Mouse (Mus musculus) stomach, postnatal 0 days (tissue): ENCODE results near the gene Grm6. TPM values are rescaled to one million over a fixed set of nuclear protein-coding genes. Genes with fewer than 3 reads are reported as not detected.
A peak's percentile ranks its signal among the peaks of the same experiment; 100 is the strongest.

Experiments
- ATAC-seq: fragments of 200-750 bp; cut with Nextera tagmentation; 2 replicates; pipeline ENCODE4 v1.8.0; 2017; ENCODE audit not compliant: low FRiP score, low TSS enrichment
- DNase-seq: peaks from one replicate; pipeline ENCODE4 v3.0.0-alpha.2; 2016; ENCODE audit warnings: low spot score
- H3K27ac ChIP-seq: fragments of 300-500 bp; sonication (generic); replicated peaks from 2 replicates; pipeline ENCODE4 v1.5.1; 2014; ENCODE audit warnings: mild to moderate bottlenecking, control low read depth
- H3K27me3 ChIP-seq: fragments of 300-500 bp; sonication (generic); 2 replicates; pipeline ENCODE4 v1.6.1; 2014; ENCODE audit warnings: low read length; ENCODE audit not compliant: control insufficient read depth, insufficient read depth
- H3K36me3 ChIP-seq: fragments of 300-500 bp; sonication (generic); 2 replicates; pipeline ENCODE4 v1.6.1; 2014; ENCODE audit warnings: low read length, mixed read lengths; ENCODE audit not compliant: control insufficient read depth, insufficient read depth
- H3K4me1 ChIP-seq: fragments of 300-500 bp; sonication (generic); replicated peaks from 2 replicates; pipeline ENCODE4 v1.6.1; 2014; ENCODE audit warnings: antibody characterized with exemption; ENCODE audit not compliant: control insufficient read depth, insufficient read depth
- H3K4me2 ChIP-seq: fragments of 300-500 bp; sonication (generic); replicated peaks from 2 replicates; pipeline ENCODE4 v1.6.1; 2014; ENCODE audit warnings: low read depth, mild to moderate bottlenecking, control low read depth, moderate library complexity
- H3K4me3 ChIP-seq: fragments of 300-500 bp; sonication (generic); 2 replicates; pipeline ENCODE4 v1.5.1; 2014; ENCODE audit warnings: low read depth, low read length, control low read depth
- H3K9ac ChIP-seq: fragments of 300-500 bp; sonication (generic); 2 replicates; pipeline ENCODE4 v1.6.1; 2014; ENCODE audit warnings: mild to moderate bottlenecking, low read length, control low read depth, mixed read lengths
- H3K9me3 ChIP-seq: fragments of 300-500 bp; sonication (generic); 2 replicates; pipeline ENCODE4 v1.6.1; 2016; ENCODE audit warnings: low read length; ENCODE audit not compliant: control insufficient read depth
- CTCF ChIP-seq: IDR thresholded peaks from 2 replicates; pipeline ENCODE4 v1.5.1; 2016; ENCODE audit warnings: antibody characterized with exemption, low read depth, mild to moderate bottlenecking, moderate library complexity
- EP300 ChIP-seq: optimal IDR thresholded peaks from 2 replicates; pipeline ENCODE3; 2016; ENCODE audit warnings: antibody characterized with exemption
- WGBS: fragments of 180-500 bp; shearing (Covaris S2); extraction: QIAGEN DNeasy Blood & Tissue Kit; methylation state at CpG from one replicate; pipeline ENCODE4 v1.1.7; 2014; 5-methylcytosine and 5-hydroxymethylcytosine counted together
- polyA plus RNA-seq: library from polyadenylated mRNA; unstranded; fragments of >200 nt; fragmentation: Nextera tagmentation; extraction: Ambion mirVana; gene quantifications from 2 replicates; pipeline ENCODE4 v1.2.1, GENCODE M21; 2015

The Grm6 gene
- polyA plus RNA-seq, 1 experiment from 2014 or later = not detected

DNA sequence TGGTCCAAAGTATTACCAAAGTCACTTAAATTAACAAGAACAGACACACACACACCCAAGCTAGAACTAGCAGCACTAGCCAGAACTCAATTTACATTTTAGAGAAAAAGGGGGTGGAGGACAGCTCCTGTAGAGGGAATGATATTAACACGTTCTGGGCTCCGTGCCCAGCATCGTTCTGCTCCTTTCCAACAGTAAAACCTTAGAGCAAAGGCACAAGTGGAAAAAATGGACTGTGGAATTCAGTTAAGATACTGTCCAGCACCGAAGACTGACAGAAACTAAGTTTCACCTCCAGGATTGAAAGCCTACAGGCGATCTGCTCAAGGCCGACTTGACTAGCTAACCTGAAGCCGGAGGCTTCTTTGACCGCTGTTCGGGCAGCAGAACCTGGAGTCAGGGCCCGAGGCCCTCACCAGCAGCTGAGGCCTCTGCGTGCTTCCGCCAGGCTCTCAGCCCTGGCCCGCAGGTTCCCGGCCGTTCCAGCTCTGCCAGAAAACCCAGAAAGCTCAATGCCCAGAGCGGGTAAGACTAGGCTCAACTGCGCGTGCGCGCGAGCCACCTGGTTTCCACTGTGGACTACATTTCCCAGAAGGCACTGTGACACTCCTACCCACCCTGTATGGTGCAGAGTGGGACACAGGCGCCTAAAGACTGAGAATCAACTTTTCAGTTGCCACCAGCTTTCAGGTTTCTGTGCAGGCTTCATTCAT lies 9.3 kb upstream of the Grm6 start, which contains the start of gene Zfp879:
Gene Zfp879, minus strand, starts transcription at position 530 of the 713 bp plus-strand sequence.
- H3K4me2 ChIP-seq = peak within 1 kb of the TSS; percentile 68
- no peaks in the 10 kb centered on the region for H3K36me3 ChIP-seq
- ATAC-seq (peak; percentile 92), DNase-seq (peak; percentile 92)
- H3K4me1 ChIP-seq = no peaks in the 10 kb centered on the region
- H3K27me3 ChIP-seq = no peaks in the 10 kb centered on the region
- H3K9ac ChIP-seq = peak within 1 kb of the TSS; percentile 68
- no peaks in the 10 kb centered on the region for H3K9me3 ChIP-seq
- H3K4me3 ChIP-seq = peak within 1 kb of the TSS; percentile 38
- no peak for TF ChIP-seq CTCF
- no peak for TF ChIP-seq EP300
- peak within 1 kb of the TSS; percentile 87 for H3K27ac ChIP-seq
- WGBS = 15% methylated on average over 22 of the region's 22 CpGs

DNA sequence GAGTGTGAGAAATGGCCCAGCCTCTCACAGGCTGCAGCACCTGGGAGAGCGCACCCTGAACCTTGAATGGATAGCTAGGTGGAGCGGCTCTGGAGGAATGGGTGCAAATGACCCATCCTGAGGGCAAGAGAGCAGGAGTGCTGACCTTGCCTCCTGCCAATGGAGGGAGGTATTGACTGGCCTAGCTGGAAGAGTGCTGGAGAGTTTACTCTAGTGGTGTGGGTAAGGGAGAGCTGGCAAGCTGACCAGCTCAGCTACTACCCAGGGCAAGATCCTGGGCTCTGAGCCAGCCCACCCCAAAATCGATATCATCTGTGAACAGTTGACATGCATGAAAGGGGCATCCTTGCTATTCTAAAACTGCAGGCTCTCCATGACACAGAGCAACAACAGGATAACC lies 4.5 kb upstream of the Grm6 start:
- H3K9ac ChIP-seq = no peak overlapping the region
- 81% methylated on average over 3 of the region's 3 CpGs for WGBS
- ATAC-seq = no peak

DNA sequence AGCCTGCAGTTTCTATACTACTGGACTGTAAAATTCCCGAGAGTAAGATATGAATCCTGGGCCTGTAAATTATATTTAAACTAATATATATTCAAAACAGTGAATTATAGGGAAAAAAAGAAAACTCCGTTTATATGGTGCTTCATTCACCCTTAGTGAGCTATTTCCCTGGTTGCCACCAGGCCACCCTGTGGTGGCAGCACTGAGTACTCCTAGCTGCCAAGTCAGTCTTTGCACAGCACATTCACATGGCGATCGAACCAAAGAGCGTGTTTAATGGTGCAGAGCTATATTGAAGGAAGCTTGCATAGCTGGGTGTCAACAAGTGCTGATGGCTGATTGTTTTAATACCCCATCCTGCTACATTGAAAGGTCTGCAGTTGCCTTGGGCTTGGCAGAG lies 3.4 kb upstream of the Grm6 start:
- Histone ChIP-seq H3K9me3 (no peaks in the 10 kb centered on the region), H3K9ac (no peak overlapping the region), H3K36me3 (no peaks in the 10 kb centered on the region), H3K27ac (no peak overlapping the region), H3K4me3 (no peak overlapping the region), H3K4me1 (0 out of 2 replicates have a peak, but pooled peaks cover 3% of the 10 kb centered on the region), H3K4me2 (no peak overlapping the region), H3K27me3 (peaks cover 5% of the 10 kb centered on the region; the same call in 1 of the 2 replicates)
- WGBS = 71% methylated on average over 5 of the region's 5 CpGs
- DNase-seq (no peak), ATAC-seq (no peak)
- TF ChIP-seq CTCF = peak; percentile 59
- no peak for TF ChIP-seq EP300

More for the DNA sequence above, 4.5 kb upstream of the Grm6 start:
- Histone ChIP-seq H3K36me3 (no peaks in the 10 kb centered on the region), H3K4me3 (no peak overlapping the region), H3K4me2 (no peak overlapping the region), H3K27ac (no peak overlapping the region), H3K9me3 (no peaks in the 10 kb centered on the region), H3K4me1 (0 out of 2 replicates have a peak, but pooled peaks cover 3% of the 10 kb centered on the region), H3K27me3 (peaks cover 5% of the 10 kb centered on the region; the same call in 1 of the 2 replicates)
- TF ChIP-seq CTCF (no peak), EP300 (no peak)
- no peak for DNase-seq

DNA sequence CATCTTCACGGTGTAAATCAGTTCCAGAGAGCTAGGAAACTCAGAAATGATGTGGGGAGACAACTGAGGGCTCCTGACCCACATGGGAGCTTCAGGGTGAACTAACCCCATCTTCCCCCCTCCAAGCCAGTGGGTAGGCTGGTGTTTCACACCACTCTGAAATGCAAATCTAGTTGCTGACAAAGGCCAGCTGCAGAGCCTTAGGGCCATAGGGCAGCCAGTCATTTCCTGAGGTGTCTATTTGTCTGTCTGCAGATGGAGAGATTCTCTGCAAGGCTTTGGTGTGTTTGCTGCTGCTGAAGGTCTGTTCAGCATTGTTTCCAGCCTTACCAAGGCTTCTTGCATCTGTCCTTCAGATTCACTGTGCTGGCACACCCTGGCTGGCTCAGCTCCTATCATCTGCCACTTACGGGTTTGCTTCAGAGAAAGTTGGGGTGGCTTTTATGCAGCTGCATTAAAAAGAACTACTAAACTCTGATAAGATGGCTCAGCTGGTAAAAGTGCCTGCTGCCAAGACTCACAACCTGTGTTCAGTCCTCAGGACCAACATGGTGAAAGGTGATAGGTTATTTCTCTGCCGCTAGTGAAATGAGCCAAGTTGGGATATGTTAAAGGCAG lies 1.9 kb upstream of the Grm6 start:
- ATAC-seq (no peak), DNase-seq (no peak)
- no peak for TF ChIP-seq CTCF
- TF ChIP-seq EP300 = no peak
- no peak overlapping the region for H3K27ac ChIP-seq
- H3K4me2 ChIP-seq = no peak overlapping the region
- H3K4me1 ChIP-seq = 0 out of 2 replicates have a peak, but pooled peaks cover 3% of the 10 kb centered on the region
- H3K27me3 ChIP-seq = peaks cover 5% of the 10 kb centered on the region; the same call in 1 of the 2 replicates
- H3K9me3 ChIP-seq = no peaks in the 10 kb centered on the region
- no peak overlapping the region for H3K9ac ChIP-seq
- no peak overlapping the region for H3K4me3 ChIP-seq
- 34% methylated on average over 3 of the region's 3 CpGs for WGBS
- H3K36me3 ChIP-seq = no peaks in the 10 kb centered on the region

DNA sequence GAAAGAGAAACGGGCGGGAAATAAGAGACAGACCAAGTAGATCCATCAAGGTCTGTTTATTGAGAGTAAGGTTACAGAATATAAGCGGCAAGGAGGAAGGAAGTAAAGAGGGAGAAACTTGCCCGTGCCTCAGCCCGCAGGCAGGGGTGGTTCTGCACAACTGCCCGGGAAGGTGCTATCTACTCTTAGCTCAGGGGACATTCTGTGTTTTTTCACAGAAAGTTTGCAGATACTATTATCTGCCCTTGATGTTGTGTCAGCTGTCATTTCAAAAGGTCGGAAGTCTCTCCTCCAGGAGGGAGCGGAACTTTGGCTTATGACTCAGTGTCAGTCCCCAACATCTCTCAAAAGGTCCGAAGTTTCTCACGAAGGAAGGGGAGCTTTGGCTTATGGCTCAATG lies 1.2 kb upstream of the Grm6 start:
- H3K9me3 ChIP-seq = no peaks in the 10 kb centered on the region
- H3K4me3 ChIP-seq = no peak overlapping the region
- H3K36me3 ChIP-seq = no peaks in the 10 kb centered on the region
- DNase-seq = no peak
- H3K9ac ChIP-seq = no peak overlapping the region
- WGBS = 5% methylated on average over 10 of the region's 10 CpGs
- no peak overlapping the region for H3K27ac ChIP-seq
- H3K4me1 ChIP-seq = 0 out of 2 replicates have a peak, but pooled peaks cover 3% of the 10 kb centered on the region
- TF ChIP-seq EP300 (no peak), CTCF (no peak)
- no peak overlapping the region for H3K4me2 ChIP-seq
- H3K27me3 ChIP-seq = peaks cover 5% of the 10 kb centered on the region; the same call in 1 of the 2 replicates
- no peak for ATAC-seq
